Mouse (Mus musculus) heart, embryonic 15.5 days (tissue): ENCODE measurements around the gene Wnk1. TPM values are rescaled to one million over a fixed set of nuclear protein-coding genes. Genes with fewer than 3 reads are reported as not detected.

Experiments
- ATAC-seq: fragments of 200-750 bp; cut with Nextera tagmentation; replicated peaks from 2 replicates; pipeline ENCODE4 v1.8.0; 2017; ENCODE audit warnings: low read depth, moderate TSS enrichment; ENCODE audit not compliant: insufficient number of reproducible peaks, insufficient read depth, low FRiP score
- H3K27ac ChIP-seq: fragments of 300-500 bp; sonication (generic); 2 replicates; pipeline ENCODE4 v1.5.1; 2015; ENCODE audit warnings: mild to moderate bottlenecking, inconsistent platforms
- H3K27me3 ChIP-seq: fragments of 300-500 bp; sonication (generic); 2 replicates; pipeline ENCODE4 v1.6.1; 2015; ENCODE audit warnings: inconsistent platforms
- H3K36me3 ChIP-seq: fragments of 300-500 bp; sonication (generic); 2 replicates; pipeline ENCODE4 v1.6.1; 2015; ENCODE audit warnings: mild to moderate bottlenecking, inconsistent platforms
- H3K4me1 ChIP-seq: fragments of 300-500 bp; sonication (generic); replicated peaks from 2 replicates; pipeline ENCODE4 v1.6.1; 2015; ENCODE audit warnings: inconsistent platforms
- H3K4me2 ChIP-seq: fragments of 300-500 bp; sonication (generic); 2 replicates; pipeline ENCODE4 v1.6.1; 2015; ENCODE audit warnings: inconsistent platforms, mild to moderate bottlenecking, moderate library complexity
- H3K4me3 ChIP-seq: fragments of 300-500 bp; sonication (generic); 2 replicates; pipeline ENCODE4 v1.5.1; 2015; ENCODE audit warnings: mild to moderate bottlenecking, inconsistent platforms
- H3K9ac ChIP-seq: fragments of 300-500 bp; sonication (generic); 2 replicates; pipeline ENCODE4 v1.6.1; 2015; ENCODE audit warnings: mild to moderate bottlenecking, inconsistent platforms
- H3K9me3 ChIP-seq: fragments of 300-500 bp; sonication (generic); replicated peaks from 2 replicates; pipeline ENCODE4 v1.6.1; 2016; ENCODE audit warnings: inconsistent platforms
- WGBS: fragments of 180-500 bp; shearing (Covaris S2); methylation state at CpG from one replicate; pipeline ENCODE4 v1.1.7; 2015; ENCODE audit warnings: mixed read lengths; 5-methylcytosine and 5-hydroxymethylcytosine counted together
- microRNA counts: library from miRNA; unstranded; fragments of <30 nt; microRNA quantifications from one replicate; lab custom pipeline; 2016
- microRNA-seq: library from miRNA; unstranded; fragments of <30 nt; microRNA quantifications from one replicate; pipeline ENCODE4, GENCODE M21; 2016
- polyA plus RNA-seq: library from polyadenylated mRNA; unstranded; fragments of >200 nt; fragmentation: Nextera tagmentation; extraction: Ambion mirVana; gene quantifications from 2 replicates; pipeline ENCODE4 v1.2.1, GENCODE M21; 2015

The Wnk1 gene
- polyA plus RNA-seq, 1 experiment from 2014 or later, result 70.9 TPM

DNA sequence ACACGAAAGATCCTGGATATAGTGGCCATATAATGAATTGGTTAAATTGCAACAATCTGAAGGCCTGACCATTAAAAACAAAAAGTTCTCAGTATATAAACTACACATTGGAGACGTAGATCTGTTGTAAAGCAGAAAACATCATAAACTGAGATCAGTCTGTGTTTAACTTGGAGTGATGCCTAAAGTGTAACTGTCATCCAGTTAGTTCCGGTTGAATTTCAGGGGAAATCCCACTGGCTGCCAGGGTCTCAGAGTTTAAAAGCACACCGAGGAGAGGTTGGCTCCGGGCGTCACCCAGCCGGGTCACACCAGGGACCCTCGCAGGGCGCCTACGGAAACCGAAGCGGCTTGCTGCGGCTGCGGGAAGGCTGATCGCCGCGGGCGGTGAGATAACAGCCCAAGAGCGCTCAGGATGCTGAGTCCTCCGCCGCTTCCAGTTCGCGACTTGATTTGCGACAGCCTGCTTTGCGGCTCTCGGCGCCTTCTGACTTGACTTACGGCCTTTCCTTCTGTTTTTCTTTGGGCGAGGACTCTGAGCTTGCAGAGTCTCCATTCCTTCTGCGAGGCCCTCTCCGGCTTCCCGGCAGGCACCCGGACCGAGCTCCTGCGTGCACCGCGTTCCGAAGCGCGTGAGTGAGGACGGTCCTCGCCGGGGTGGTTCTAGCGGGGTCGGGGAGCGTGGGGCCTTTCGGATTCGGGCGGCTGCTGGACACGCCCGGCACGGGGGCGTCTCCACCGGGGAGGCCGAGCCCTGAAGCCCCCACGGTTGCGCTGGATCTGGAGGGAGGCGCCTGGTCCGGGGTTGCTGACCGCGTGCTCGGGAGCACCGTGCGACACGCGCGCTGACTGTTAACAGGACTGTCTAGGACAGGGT lies 136.0 kb downstream of the Wnk1 start, which contains the start of gene Rad52:
Gene Rad52 (plus strand): TSS at position 495 of the 877 bp plus-strand sequence.
- peak within 1 kb of the TSS; percentile 98 for H3K27ac ChIP-seq
- H3K9me3 ChIP-seq, result no peaks in the 10 kb centered on the region
- 1% methylated on average over 67 of the region's 67 CpGs for WGBS
- H3K4me2 ChIP-seq, result peak within 1 kb of the TSS; percentile 77
- peaks cover 5% of the 10 kb centered on the region for H3K4me1 ChIP-seq
- peak within 1 kb of the TSS; percentile 92 for H3K9ac ChIP-seq
- H3K4me3 ChIP-seq, result peak within 1 kb of the TSS; percentile 90
- peak; percentile 79 for ATAC-seq
- H3K36me3 ChIP-seq, result no peaks in the 10 kb centered on the region
- no peaks in the 10 kb centered on the region for H3K27me3 ChIP-seq

GRCm38 (mm10) chr6:119892711-119893110 lies 145.8 kb downstream of the Wnk1 start:
- H3K9me3 ChIP-seq, result no peaks in the 10 kb centered on the region
- ATAC-seq, result no peak
- H3K4me3 ChIP-seq, result no peak overlapping the region
- H3K27ac ChIP-seq, result no peak overlapping the region
- H3K9ac ChIP-seq, result no peak overlapping the region
- H3K36me3 ChIP-seq, result no peaks in the 10 kb centered on the region
- H3K4me1 ChIP-seq, result no peaks in the 10 kb centered on the region
- whole genome bisulfite sequencing, result 71% methylated on average over 7 of the region's 7 CpGs
- no peaks in the 10 kb centered on the region for H3K27me3 ChIP-seq
- H3K4me2 ChIP-seq, result no peak overlapping the region

- no peaks in the 10 kb centered on the region; the same call in 1 of the 2 replicates for H3K4me1 ChIP-seq
- H3K4me3 ChIP-seq, result no peak overlapping the region
- H3K27me3 ChIP-seq, result no peaks in the 10 kb centered on the region
- no peak for ATAC-seq
- 54% methylated on average over 7 of the region's 7 CpGs for WGBS
- H3K9me3 ChIP-seq, result no peaks in the 10 kb centered on the region
- no peaks in the 10 kb centered on the region for H3K36me3 ChIP-seq
- no peak overlapping the region for H3K27ac ChIP-seq
- H3K9ac ChIP-seq, result no peak overlapping the region
- H3K4me2 ChIP-seq, result no peak overlapping the region
These were observed 155.3 kb downstream of the Wnk1 start for GRCm38 (mm10) chr6:119883151-119883550.

MicroRNAs within 50 kb of the gene (microRNA counts, 519-probe panel; counts per million panel counts)
- not detected for microRNA mmu-miR-706 (lab: Ali Mortazavi, UCI)

Small RNAs within 50 kb of the gene (microRNA-seq; reads per million reads assigned to microRNA genes)
- gene Mir706, result not detected

Other genes with a start within 250 kb of the Wnk1 start
- 13.9 and 15.5 TPM in 2 replicates for gene Erc1, start 190.5 kb downstream of the Wnk1 start, polyA plus RNA-seq
- gene Rad52, start 136.0 kb downstream of the Wnk1 start, polyA plus RNA-seq, result 13.8 and 14.5 TPM in 2 replicates
- 0.15 TPM in 1 of 2 replicates, not detected in the other for gene Ninj2, start 54.7 kb upstream of the Wnk1 start, polyA plus RNA-seq